Mouse (Mus musculus): ENCODE data around the gene Grb7. TPM values are rescaled to one million over a fixed set of nuclear protein-coding genes. Genes with fewer than 3 reads are reported as not detected.
A peak's percentile ranks its signal among the peaks of the same experiment; 100 is the strongest.

The Grb7 gene
- polyA plus RNA-seq, 1 experiment from 2014 or later, result 4.5 TPM

DNA sequence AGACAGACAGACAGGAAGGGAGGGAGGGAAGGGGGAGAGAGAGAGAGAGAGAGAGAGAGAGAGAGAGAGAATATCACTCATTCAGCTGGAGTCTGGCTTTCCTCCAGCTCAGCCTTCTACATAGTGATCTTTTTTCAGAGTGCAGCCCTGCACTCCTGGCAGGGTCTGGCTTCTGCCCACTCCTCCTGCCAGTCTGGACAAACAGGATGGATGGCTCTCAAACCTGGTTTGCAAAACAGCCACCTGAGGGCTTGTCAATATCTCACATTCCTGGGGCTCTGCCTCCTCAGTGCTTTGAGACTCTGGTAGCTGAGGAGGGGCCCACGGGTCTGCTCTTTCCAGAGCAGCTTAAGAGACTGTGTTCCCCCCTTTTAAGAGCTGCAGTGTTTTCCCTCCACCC is 956 bp upstream of the Grb7 start:
- no peak for DNase-seq (ENCODE audit: low spot score)

DNA sequence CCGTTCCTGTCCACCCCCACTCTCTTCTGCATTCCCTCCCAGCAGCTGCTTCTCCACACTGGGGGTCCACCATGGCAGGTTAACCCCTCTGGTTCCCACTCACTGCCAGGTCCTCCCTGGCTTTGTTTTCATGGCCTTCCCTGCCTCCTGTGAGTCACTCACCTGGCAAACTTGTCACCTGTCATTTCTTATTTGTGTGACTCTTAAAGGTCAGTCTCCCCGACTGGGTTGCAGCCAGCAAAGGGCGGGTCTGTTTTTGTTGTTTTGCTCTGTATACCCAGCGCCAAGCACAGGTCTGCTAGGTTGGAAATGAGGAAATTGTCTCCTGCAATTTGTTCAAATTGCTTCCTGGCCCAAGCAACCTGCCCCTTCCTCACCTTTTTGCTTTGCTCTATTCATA is 515 bp upstream of the Grb7 start:
- no peak for DNase-seq (ENCODE audit: low spot score)

DNA sequence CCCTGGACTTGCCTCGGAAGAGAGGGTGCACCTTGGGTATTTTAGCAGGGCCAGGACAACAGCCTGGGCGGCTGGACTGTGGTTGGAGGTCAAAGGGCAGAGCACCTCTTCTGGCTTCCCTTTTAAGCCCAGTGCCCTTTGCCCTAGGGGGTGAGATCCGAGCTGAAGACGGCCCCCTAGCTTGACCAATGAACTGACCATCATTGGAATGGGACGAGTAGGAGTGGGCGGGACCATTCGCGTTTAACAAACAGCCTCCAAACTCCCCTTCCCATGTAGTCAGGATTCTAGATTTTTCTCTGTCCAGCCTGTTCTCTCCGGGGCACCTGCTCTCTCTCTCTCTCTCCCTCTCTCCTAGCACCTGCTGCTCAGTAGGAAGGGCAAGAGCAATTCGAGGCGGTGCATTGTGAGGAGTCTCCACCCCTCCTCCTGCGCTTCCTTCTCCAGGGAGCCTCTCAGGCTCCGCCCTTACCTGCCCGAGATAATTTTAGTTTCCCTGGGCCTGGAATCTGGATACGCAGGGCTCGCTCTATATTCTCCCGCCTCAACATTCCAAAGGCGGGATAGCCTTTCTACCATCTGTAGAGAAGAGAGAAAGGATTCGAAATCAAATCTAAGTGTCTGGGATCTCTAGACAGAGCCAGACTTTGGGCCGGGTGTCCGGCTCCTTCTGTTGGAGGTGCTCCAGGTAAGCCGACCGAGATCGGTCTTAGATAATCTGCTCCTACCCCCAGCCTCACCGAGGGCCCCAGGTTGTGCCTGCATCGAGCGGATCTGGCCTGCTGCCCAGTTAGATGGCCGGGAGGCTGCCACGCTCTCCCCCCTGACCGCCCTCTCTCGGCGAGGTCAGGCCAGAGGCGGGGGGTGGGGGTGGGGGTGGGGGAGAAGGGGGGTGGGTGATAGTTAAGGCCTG is 624 bp downstream of the Grb7 start:
- DNase-seq (ENCODE audit: low spot score), result peak; percentile 37

DNA sequence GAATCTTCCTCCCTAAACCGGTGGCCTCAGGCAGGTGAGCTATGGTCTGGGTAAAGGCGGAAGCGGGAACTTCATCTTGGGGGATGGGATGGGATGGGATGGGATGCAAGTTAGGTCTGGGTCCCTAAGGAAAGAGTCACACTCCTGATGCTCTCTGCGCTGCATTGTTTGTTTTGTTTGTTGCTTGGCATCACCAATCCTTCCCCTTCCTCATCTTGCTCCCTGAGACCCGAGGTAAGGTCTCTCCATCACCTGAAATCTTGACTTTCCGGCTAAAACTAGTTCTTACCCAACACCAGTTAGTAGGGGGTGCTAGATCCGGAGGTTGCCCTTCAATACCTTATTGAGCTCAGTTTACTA is 1.3 kb downstream of the Grb7 start:
- no peak for DNase-seq (ENCODE audit: low spot score)

DNA sequence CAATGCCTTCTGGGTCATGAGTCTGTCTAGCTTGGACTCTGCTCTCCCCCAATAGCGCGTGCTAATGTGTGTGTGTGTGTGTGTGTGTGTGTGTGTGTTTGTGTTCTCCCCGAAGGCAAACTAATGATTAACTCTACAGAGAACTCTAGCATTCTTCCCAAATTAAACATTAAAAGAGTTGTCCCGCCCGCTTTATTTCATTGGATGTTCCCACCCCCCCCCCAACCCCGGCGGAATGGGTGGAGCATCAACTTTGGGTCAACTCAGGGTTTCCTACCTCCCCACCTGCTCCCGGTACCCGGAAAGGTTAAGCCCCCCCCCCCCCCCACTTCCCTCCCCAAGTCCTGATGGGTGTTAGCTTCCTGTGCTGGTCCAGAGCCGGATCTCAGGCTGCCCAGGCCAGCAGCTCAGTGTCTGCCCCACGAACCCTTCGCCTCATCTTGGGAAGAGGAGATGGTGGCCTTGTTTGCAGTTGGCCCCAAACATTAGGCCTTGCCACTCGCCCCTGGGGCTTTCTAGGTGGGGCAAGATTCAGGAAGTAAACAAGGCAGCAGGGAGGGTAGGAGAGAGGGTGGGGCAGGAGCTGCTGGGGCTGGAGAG is 2.1 kb downstream of the Grb7 start:
- DNase-seq (ENCODE audit: low spot score), result no peak

DNA sequence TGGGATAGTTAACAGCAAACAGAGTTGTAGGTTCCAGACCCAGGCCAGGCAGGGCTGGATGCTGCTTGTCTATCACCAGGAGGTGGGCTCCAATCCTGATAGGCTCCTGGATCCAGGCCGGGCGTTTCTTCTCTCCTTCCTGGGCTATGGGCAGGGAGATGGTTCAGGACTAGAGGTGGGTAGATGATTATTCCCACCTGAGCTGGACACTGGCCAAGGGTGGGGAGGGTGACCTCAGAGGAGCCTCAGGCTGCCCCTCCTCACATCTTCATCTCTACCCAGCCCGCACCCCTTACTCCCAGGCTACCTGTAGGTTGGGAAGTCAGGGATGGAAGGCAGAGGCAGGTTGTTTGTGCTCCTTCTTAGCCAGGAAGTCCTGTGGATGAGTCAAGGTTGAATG is 3.2 kb downstream of the Grb7 start:
- DNase-seq (ENCODE audit: low spot score), result no peak

DNA sequence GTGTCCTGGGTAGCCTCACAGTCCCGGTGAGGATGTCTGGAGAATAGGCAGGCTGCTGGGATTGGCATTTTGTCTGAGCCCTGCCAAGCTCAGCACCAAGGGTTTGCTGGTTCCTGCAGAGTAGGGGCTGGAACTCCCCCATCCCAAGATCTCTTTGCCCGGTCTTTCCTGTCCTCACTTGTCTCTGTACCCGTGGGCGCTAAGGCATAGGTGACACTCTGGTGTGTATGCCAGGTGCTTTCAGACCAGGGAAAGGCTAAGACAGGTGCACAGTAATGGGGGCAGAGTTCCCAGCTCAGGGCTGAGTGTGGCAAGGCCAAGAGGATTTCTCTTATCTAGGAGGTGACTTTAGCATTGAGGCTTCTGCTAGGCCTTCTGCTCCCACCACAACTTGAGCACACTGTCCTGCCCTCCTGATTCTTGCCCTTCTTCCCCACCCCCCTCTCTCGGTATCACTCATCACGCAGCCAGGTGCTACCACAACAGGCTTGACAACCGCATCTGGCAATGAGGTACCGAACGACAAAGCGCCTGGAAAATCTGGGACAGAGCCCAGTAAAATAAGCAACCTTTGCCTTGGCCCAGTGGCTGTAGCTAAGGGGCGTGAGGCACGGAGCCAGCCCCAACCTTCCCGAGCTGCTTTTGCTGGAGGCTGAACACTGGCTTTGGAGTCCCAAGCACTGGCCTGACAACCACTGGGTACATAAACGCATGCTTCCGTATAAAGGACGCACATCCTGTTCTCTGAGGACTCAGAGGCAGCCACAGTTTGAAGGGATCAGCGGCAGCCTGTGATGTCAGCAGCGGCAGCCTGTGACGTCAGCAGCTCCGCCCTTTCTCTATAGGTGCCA is 4.0 kb downstream of the Grb7 start:
- peak; percentile 41 for DNase-seq (ENCODE audit: low spot score)

DNA sequence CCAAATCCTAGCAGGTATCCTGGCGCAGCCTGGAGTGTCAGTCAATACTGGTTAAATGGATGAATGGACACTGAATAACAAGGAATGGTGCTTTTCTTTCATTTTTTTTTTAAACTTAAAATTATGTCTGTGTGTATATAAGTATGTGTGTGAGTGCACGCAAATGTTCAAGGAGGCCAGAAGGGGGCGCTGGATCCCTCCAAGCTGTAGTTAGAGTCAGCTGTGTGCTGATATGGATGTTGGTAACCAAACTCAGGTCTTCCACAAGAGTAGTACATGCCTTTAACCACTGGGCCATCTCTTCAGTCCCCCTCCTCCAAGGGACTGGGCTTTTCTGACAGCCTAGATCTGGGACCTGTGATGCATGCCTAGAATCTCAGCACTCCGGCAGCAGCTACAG is 9.3 kb downstream of the Grb7 start:
- DNase-seq (ENCODE audit: low spot score), result peak; percentile 49

DNA sequence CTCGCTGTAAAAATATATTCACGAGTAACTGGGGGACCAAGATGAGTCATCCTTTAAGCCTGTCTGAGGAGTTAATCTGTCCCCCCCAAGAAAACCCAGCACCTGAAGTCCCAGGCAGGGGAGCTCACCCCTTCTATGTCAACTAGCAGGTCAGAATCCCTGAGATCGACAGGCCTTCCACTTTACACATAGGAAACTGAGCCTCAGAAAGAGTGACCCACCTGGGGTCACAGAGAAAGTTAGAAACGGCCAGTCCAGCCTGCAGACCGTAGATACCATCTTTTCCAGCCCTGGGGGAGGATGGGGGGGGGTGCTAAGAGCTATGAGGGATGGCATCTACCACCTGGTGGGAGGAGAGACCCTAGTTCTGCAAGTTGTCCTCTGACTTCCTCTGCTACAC is 10.4 kb downstream of the Grb7 start:
- no peak for DNase-seq (ENCODE audit: low spot score)

DNA sequence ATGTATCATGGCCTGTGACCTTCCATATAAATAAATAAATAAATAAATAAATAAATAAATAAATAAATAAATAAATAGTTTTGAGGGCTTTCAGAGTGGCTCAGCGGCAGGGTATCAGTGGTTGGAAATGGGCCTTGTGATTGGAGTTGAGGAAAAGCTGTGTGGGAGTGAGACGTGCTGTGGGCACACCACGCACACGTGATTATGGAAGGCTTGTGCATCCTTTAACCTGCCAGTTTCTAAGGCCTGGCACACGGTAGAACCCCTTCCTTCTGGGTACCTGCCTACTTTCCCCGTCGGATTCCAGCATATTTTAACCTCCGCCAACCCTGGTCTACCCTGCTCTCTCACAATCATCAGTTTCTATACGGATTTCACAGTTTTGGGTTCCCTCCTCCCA is 10.8 kb downstream of the Grb7 start:
- DNase-seq (ENCODE audit: low spot score), result no peak

DNA sequence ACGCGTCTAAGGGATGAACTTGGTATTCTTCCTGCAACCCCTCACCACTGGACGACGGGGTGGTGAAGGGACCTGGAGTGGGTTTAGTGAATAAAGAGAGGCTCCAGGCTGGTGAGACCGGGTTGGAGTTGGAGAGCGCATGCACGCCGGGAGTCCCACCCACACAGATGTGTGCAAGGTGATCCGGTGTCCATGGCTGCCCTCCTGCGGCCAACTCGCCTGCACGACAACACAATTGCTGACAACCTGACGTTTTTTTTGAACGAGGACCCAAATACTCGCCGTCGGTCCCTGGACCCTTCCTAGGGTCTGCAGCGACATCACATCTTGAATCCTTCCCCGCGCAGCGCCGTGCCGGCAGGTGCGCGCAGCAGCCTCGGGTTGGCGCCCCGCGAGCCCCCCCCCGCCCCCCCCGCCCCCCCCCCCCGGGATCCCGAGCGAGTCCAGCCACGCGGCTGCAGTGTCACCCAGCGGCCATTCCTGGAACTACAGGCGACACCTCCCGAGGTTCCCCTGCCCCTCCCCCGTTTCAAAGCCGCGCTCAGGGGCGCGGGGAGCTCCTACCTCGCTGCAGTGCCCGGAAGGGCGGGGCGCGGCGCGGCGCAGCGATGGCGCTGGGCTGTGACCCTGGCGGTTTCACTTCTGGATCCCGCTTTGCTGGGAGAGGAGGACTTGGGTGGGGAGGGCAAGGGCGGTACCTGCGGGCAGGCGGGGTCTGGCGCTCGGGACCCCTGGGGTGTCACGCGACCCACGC is 11.3 kb downstream of the Grb7 start:
- peak; percentile 98 for DNase-seq (ENCODE audit: low spot score)

DNA sequence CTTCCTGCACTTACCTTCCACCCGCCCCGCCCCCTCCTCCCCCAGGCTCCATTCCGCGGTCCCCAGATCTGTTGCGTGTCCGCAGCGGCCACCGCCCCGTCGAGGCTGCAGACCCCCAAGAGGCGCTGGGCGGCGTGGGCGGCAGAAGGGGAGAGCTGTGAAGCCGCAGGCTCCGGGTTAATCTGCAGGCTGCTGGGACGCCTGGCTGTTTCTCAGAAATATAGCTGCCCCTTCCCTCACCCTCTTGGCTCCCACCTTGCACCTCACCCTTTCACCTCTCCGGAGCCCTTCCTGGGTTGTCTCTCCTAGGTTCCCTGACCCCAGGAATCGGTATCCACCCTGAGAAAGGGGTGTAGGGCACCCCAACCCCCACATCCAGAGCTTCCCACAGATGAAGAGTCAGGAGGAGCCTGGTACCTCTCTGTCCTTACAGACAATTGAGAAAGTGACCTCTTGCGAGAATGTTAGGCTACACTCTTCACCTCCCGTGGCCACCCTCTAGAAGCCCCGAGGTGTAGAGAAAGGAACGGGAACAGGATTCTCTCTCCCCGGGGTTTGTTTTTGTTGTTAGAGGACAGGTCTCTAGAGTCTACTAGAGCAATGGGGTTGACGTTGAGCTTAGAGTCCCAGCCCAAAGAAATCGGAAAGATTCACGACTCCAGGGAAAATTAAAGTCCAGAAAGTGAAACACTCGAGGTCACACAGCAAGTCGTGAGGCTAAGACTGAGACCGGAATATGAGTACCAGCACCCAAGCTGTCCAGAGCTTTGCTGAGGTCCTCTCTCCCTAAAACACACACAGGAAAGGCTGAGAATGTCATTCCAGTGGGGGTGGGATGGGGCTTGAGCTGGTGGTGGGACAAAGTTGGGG is 12.2 kb downstream of the Grb7 start:
- DNase-seq (ENCODE audit: low spot score), result no peak

DNA sequence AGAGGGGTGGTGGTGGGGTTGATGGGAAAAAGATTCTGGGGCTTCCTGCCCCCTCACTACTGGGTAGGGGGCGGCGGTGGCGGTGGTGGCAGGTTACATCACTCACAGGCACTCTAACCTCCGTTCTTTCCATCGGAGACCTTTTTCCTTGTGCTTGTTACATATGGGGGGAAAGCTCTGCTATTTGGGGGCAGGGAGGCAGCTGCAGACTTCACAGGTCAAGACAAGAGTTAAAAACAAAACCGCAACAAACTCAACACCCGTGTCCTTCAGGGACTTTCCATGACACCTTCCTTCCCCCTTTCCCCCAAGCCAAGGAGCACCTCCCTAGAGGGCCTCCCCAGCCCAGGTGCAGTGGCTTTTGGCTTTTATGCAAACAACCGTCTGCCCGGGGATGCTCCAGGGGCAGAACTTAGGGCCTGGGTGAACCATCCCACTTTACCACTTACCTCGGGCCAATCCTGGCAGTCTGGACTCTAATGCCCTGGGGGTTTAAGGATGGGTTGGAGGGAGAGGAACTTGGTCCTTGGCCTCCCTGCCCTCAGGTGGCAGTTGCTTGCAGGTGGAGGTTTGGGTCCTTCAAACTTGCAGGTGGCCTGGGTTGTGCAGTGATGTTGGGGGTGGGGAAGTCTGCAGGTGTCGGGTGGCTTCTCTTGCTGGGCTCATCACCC is 13.0 kb downstream of the Grb7 start:
- peak; percentile 88 for DNase-seq (ENCODE audit: low spot score)

DNA sequence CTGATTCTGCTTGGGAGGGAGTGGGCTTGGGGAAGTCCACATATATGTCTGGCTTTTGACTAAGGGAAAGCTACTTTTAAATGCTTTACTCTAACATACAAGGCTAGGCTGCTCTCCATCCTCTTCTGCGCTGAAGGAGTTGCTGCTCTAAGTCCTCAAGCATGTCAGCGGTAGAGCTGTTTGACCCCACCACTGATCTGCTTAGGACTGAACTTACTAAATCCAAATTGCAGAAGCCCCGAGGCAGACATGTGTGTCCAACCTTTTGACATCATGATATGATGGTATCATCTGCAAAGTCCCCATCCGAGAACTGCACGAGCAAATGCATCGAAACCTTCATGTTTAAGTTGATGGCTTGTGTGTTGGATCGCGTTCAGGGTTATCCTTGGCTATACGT is 13.7 kb downstream of the Grb7 start:
- no peak for DNase-seq (ENCODE audit: low spot score)

DNA sequence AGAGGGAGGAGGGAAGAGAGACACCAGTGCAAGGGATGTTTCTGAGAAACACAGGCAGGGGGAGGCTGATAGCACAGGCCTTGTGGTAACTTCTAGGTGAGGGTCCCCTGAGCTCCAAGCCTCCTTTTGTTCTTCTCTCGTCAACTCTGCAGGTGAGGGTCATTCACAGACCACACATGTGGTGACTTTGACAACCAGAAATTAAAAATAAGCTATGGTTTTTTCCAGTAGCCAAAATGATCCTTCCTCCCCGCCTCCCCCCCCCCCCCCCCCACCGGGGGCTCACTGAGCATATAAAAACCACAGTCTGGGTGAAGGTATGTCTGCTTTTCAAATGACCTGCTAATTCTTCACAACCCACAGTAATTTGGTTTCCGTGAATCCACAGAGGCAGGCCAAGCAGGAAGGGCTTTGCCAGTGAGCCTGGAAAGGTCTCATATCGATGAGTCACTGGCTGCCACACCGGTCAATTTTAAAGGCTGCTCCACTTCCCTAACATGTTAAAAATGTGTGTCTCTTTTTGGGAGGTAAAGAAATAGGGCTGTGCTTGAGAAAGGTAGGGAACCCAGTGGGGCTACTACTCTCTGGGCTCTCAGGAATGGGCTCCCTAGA is 15.0 kb downstream of the Grb7 start:
- no peak for DNase-seq (ENCODE audit: low spot score)

DNA sequence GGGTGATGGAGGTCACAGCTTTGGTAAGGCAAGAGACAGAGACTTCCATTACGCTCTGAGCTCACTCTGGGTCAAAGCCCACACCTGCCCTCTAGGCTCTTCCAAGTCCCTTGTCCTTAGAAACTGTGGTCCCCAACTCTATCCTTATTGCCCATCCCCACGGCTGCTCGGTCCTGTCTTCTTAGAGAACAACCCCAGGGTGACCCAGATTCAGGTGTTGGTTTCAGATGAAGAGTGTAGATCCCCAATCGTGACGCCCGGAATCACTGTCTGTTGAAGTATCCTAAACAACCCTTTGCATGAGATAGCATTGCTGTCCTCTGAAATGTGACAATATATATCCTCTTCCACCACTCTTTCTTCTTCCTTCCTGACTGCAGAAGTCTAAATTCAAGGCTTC is 16.1 kb downstream of the Grb7 start:
- no peak for DNase-seq (ENCODE audit: low spot score)

DNA sequence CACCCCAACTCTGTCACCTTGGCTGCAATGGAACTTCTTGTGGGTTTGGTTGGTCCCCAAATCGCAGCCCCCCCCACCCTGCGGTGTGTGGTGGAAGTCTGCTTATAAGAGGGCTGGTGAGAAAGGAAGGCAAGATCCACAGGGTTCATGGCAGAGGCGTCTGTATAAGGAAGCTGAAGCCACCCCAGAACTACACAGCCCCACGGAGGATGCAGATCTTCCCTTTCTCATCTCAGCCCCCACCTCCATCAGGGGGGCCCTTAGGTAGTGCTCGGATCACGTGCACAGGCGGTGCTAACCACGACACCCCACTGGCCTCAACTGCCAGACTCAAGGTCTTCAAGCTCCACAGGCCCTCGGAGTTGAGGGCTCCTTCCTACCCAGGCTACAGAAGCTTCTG is 17.7 kb downstream of the Grb7 start:
- DNase-seq (ENCODE audit: low spot score), result peak; percentile 74

DNA sequence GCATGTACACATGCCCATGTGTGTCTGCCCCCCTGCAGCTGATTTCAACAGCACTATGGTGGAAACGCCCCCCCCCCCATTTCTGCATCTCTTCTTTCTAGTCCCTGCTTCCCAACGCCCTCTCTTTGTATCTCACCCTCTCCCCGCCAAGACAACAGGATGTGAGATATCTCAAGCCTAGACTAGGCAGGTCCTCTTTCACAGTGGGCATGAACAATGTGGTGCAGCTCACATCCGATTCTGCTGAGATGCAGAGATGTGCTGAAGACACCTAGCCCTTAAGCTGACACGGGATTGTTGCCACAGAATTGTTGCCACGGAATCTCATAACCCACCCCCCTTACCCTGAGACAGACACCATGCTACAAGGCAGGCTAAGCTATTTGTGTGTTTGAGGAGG is 18.3 kb downstream of the Grb7 start:
- DNase-seq (ENCODE audit: low spot score), result peak; percentile 65
